Mouse (Mus musculus) stomach, postnatal 0 days (tissue): ENCODE data around the gene Mrtfb. TPM values are rescaled to one million over a fixed set of nuclear protein-coding genes. Genes with fewer than 3 reads are reported as not detected.

ENCODE experiments used
- ATAC-seq: fragments of 200-750 bp; cut with Nextera tagmentation; 2 replicates; pipeline ENCODE4 v1.8.0; 2017; ENCODE audit not compliant: low FRiP score, low TSS enrichment
- DNase-seq: peaks from one replicate; pipeline ENCODE4 v3.0.0-alpha.2; 2016; ENCODE audit warnings: low spot score
- H3K27ac ChIP-seq: fragments of 300-500 bp; sonication (generic); replicated peaks from 2 replicates; pipeline ENCODE4 v1.5.1; 2014; ENCODE audit warnings: mild to moderate bottlenecking, control low read depth
- H3K27me3 ChIP-seq: fragments of 300-500 bp; sonication (generic); 2 replicates; pipeline ENCODE4 v1.6.1; 2014; ENCODE audit warnings: low read length; ENCODE audit not compliant: control insufficient read depth, insufficient read depth
- H3K36me3 ChIP-seq: fragments of 300-500 bp; sonication (generic); 2 replicates; pipeline ENCODE4 v1.6.1; 2014; ENCODE audit warnings: low read length, mixed read lengths; ENCODE audit not compliant: control insufficient read depth, insufficient read depth
- H3K4me1 ChIP-seq: fragments of 300-500 bp; sonication (generic); replicated peaks from 2 replicates; pipeline ENCODE4 v1.6.1; 2014; ENCODE audit warnings: antibody characterized with exemption; ENCODE audit not compliant: control insufficient read depth, insufficient read depth
- H3K4me2 ChIP-seq: fragments of 300-500 bp; sonication (generic); replicated peaks from 2 replicates; pipeline ENCODE4 v1.6.1; 2014; ENCODE audit warnings: low read depth, mild to moderate bottlenecking, control low read depth, moderate library complexity
- H3K4me3 ChIP-seq: fragments of 300-500 bp; sonication (generic); 2 replicates; pipeline ENCODE4 v1.5.1; 2014; ENCODE audit warnings: low read depth, low read length, control low read depth
- H3K9ac ChIP-seq: fragments of 300-500 bp; sonication (generic); 2 replicates; pipeline ENCODE4 v1.6.1; 2014; ENCODE audit warnings: mild to moderate bottlenecking, low read length, control low read depth, mixed read lengths
- H3K9me3 ChIP-seq: fragments of 300-500 bp; sonication (generic); 2 replicates; pipeline ENCODE4 v1.6.1; 2016; ENCODE audit warnings: low read length; ENCODE audit not compliant: control insufficient read depth
- CTCF ChIP-seq: IDR thresholded peaks from 2 replicates; pipeline ENCODE4 v1.5.1; 2016; ENCODE audit warnings: antibody characterized with exemption, low read depth, mild to moderate bottlenecking, moderate library complexity
- EP300 ChIP-seq: optimal IDR thresholded peaks from 2 replicates; pipeline ENCODE3; 2016; ENCODE audit warnings: antibody characterized with exemption
- WGBS: fragments of 180-500 bp; shearing (Covaris S2); extraction: QIAGEN DNeasy Blood & Tissue Kit; methylation state at CpG from one replicate; pipeline ENCODE4 v1.1.7; 2014; 5-methylcytosine and 5-hydroxymethylcytosine counted together
- polyA plus RNA-seq: library from polyadenylated mRNA; unstranded; fragments of >200 nt; fragmentation: Nextera tagmentation; extraction: Ambion mirVana; gene quantifications from 2 replicates; pipeline ENCODE4 v1.2.1, GENCODE M21; 2015

Mrtfb gene
- polyA plus RNA-seq, 1 experiment from 2014 or later = 12.5 TPM

- peak overlapping the region; percentile 49 for H3K27ac ChIP-seq
These were observed 110.7 kb downstream of the Mrtfb start for GRCm38 (mm10) chr16:13366802-13367465.

GRCm38 (mm10) chr16:13367466-13367856, 111.2 kb downstream of the Mrtfb start:
- WGBS = 33% methylated on average over 2 of the region's 2 CpGs
- Histone ChIP-seq H3K27me3 (no peaks in the 10 kb centered on the region), H3K4me3 (no peak overlapping the region), H3K27ac (peak overlapping the region; percentile 45), H3K9ac (no peak overlapping the region), H3K4me1 (peaks cover 3% of the 10 kb centered on the region; the same call in 1 of the 2 replicates), H3K4me2 (no peak overlapping the region), H3K9me3 (no peaks in the 10 kb centered on the region), H3K36me3 (no peaks in the 10 kb centered on the region; the same call in 1 of the 2 replicates)
- DNase-seq (peak; percentile 59), ATAC-seq (peak; percentile 93)
- TF ChIP-seq EP300 (no peak), CTCF (no peak)

More at GRCm38 (mm10) chr16:13366802-13367465, 110.7 kb downstream of the Mrtfb start:
- no peak overlapping the region for H3K4me3 ChIP-seq
- DNase-seq (peak; percentile 29), ATAC-seq (no peak; the same call in 1 of the 2 replicates)
- no peak overlapping the region for H3K9ac ChIP-seq
- TF ChIP-seq CTCF (peak; percentile 21; the same call in 1 of the 2 replicates), EP300 (no peak)
- no peak overlapping the region for H3K4me2 ChIP-seq
- H3K36me3 ChIP-seq = no peaks in the 10 kb centered on the region; the same call in 1 of the 2 replicates
- peaks cover 3% of the 10 kb centered on the region; the same call in 1 of the 2 replicates for H3K4me1 ChIP-seq
- no peaks in the 10 kb centered on the region for H3K9me3 ChIP-seq
- H3K27me3 ChIP-seq = no peaks in the 10 kb centered on the region
- WGBS = 10% methylated on average over 4 of the region's 4 CpGs

- Histone ChIP-seq H3K9ac (no peak overlapping the region), H3K4me1 (peaks cover 3% of the 10 kb centered on the region; the same call in 1 of the 2 replicates), H3K4me2 (no peak overlapping the region), H3K27ac (no peak overlapping the region), H3K36me3 (no peaks in the 10 kb centered on the region), H3K4me3 (no peak overlapping the region), H3K9me3 (no peaks in the 10 kb centered on the region), H3K27me3 (no peaks in the 10 kb centered on the region)
- no peak for TF ChIP-seq CTCF
- TF ChIP-seq EP300 = no peak
- ATAC-seq = no peak
- 64% methylated on average over 1 of the region's 1 CpGs for WGBS
- DNase-seq = no peak
These were observed 112.4 kb downstream of the Mrtfb start for GRCm38 (mm10) chr16:13368645-13369044.

- Histone ChIP-seq H3K4me1 (peaks cover 3% of the 10 kb centered on the region; the same call in 1 of the 2 replicates), H3K9ac (no peak overlapping the region), H3K27me3 (no peaks in the 10 kb centered on the region), H3K9me3 (no peaks in the 10 kb centered on the region), H3K4me3 (no peak overlapping the region), H3K36me3 (no peaks in the 10 kb centered on the region), H3K27ac (no peak overlapping the region; the same call in 1 of the 2 replicates), H3K4me2 (peak overlapping the region; percentile 31; the same call in 1 of the 2 replicates)
- TF ChIP-seq EP300 (no peak), CTCF (no peak)
- ATAC-seq = peak; percentile 71
- 11% methylated on average over 11 of the region's 11 CpGs for WGBS
- peak; percentile 81 for DNase-seq
These were observed 115.5 kb downstream of the Mrtfb start for GRCm38 (mm10) chr16:13371740-13372287.

GRCm38 (mm10) chr16:13372899-13373533, 116.7 kb downstream of the Mrtfb start:
- WGBS = 84% methylated on average over 8 of the region's 8 CpGs
- H3K4me2 ChIP-seq = no peak overlapping the region
- H3K4me3 ChIP-seq = no peak overlapping the region
- H3K27ac ChIP-seq = no peak overlapping the region
- TF ChIP-seq EP300 (no peak), CTCF (no peak)
- H3K9ac ChIP-seq = no peak overlapping the region
- no peaks in the 10 kb centered on the region for H3K9me3 ChIP-seq
- DNase-seq (no peak), ATAC-seq (no peak)
- no peaks in the 10 kb centered on the region for H3K36me3 ChIP-seq
- no peaks in the 10 kb centered on the region for H3K27me3 ChIP-seq
- no peaks in the 10 kb centered on the region; the same call in 1 of the 2 replicates for H3K4me1 ChIP-seq
